Mouse (Mus musculus): ENCODE measurements at regions not wholly inside any gene's neighbourhood (a gene's known extent, or its start where the extent isn't known, plus 50 kb on each side); places are given as distances from the start of the nearest gene placed in this dataset.

DNA sequence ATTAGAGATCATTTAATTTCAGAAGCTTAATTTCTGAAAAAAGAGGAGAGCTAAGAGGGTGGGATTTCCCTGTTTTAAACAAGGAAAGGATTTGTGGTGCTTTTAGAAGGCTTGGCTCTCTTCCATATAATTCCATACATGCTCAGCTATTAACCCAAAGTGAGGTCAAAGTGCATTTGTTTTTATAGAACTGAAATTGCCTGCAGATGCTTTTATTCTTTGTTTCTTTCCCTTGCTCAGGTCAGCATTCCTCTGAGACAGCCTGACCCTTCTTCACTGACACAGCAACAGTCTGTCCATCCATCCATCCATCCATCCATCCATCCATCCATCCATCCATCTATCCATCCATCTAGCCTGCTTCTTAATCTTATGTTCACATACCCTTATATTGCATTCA, 82.0 kb upstream of the Cdkn2b start:
- no peak overlapping the region for H3K27ac ChIP-seq (ENCODE audit: low read depth, low read length)
- H3K9ac ChIP-seq (ENCODE audit: low read depth, low read length): no peak overlapping the region
- no peaks in the 10 kb centered on the region for H3K36me3 ChIP-seq (ENCODE audit: control insufficient read depth, insufficient read depth, low read length)
- no peak for ATAC-seq (replicated peaks; ENCODE audit: insufficient number of reproducible peaks, low FRiP score, low TSS enrichment)
- no peak overlapping the region for H3K4me3 ChIP-seq (ENCODE audit: low read depth, low read length)
- no peak overlapping the region for H3K4me2 ChIP-seq
- no peaks in the 10 kb centered on the region for H3K9me3 ChIP-seq (replicated peaks; ENCODE audit: control insufficient read depth, low read length)
- no peaks in the 10 kb centered on the region for H3K4me1 ChIP-seq (ENCODE audit: control insufficient read depth, insufficient read depth, low read length)
- H3K27me3 ChIP-seq (ENCODE audit: control insufficient read depth, insufficient read depth, low read length): no peaks in the 10 kb centered on the region

DNA sequence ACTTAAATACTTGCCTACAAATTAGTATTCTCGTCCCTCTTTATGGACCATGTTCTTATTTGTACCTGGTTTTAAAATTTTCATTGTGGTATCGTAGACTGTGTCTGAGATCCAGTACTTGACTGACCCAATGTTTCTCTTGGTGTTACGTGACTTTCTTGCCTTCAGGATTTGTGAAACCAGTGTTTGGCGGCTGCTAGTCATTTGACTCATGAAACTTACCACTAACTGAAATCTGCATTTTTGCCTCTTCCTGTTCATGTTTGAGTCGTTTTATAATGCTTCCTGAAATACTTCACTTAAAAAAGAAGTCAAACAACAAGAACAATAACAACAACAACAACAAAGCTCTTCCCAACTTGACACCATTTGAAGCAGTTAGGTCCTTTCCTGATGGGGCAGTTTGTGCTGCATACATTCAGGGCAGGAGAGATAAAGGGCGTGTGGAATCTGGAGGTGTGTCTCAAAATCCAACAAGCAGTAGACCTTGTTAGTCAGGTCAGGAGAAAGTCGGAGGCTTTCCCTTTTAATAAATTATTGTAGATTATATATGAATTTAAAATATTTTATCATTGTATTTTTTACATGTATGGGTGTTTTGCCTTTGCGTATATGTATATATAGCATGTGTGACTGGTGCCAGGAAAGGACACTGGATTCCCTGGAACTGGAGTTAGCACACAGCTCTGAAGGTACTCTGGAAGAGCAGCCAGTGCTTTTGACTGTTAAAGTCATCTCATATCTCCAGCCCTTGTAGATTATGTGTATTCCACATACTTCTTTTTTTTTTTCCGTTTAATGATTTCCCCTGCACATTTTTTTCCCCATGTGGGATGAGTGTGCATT, 80.8 kb upstream of the Cdkn2b start:
- no peaks in the 10 kb centered on the region for H3K9me3 ChIP-seq (replicated peaks; ENCODE audit: control insufficient read depth, low read length)
- no peak overlapping the region for H3K4me2 ChIP-seq
- H3K9ac ChIP-seq (ENCODE audit: low read depth, low read length): no peak overlapping the region
- WGBS (ENCODE audit: insufficient replicate concordance): 74% methylated on average over 9 of the region's 9 CpGs
- H3K27me3 ChIP-seq (ENCODE audit: control insufficient read depth, insufficient read depth, low read length): no peaks in the 10 kb centered on the region
- no peaks in the 10 kb centered on the region for H3K4me1 ChIP-seq (ENCODE audit: control insufficient read depth, insufficient read depth, low read length)
- H3K36me3 ChIP-seq (ENCODE audit: control insufficient read depth, insufficient read depth, low read length): no peaks in the 10 kb centered on the region
- H3K27ac ChIP-seq (ENCODE audit: low read depth, low read length): no peak overlapping the region
- H3K4me3 ChIP-seq (ENCODE audit: low read depth, low read length): no peak overlapping the region
- no peak for ATAC-seq (replicated peaks; ENCODE audit: insufficient number of reproducible peaks, low FRiP score, low TSS enrichment)

DNA sequence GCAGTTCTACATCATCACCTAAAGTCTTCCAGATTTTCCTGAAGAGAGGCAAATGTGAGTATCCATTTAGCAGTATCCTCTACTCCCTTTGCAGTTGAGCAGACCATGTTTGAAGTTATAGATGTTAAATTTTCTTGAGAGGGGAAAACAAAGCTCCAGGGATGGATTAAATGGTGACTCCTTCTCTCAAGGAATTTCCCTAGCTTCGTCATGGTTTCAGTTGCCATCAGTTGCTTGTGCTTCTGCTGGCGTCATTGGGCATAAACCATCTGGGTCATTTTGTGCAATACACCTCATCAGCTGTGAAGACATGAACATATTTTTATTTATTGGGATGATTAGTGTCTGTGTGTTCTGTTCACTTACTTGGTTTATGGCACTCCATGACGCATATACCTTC, 72.7 kb upstream of the Cdkn2b start:
- Histone ChIP-seq H3K4me3 (ENCODE audit: low read depth, low read length) (no peak overlapping the region), H3K27me3 (ENCODE audit: control insufficient read depth, insufficient read depth, low read length) (no peaks in the 10 kb centered on the region), H3K36me3 (ENCODE audit: control insufficient read depth, insufficient read depth, low read length) (no peaks in the 10 kb centered on the region), H3K9ac (ENCODE audit: low read depth, low read length) (no peak overlapping the region), H3K27ac (ENCODE audit: low read depth, low read length) (no peak overlapping the region), H3K4me1 (ENCODE audit: control insufficient read depth, insufficient read depth, low read length) (no peaks in the 10 kb centered on the region), H3K9me3 (replicated peaks; ENCODE audit: control insufficient read depth, low read length) (no peaks in the 10 kb centered on the region), H3K4me2 (no peak overlapping the region)
- 89% methylated on average over 3 of the region's 3 CpGs for whole genome bisulfite sequencing (ENCODE audit: insufficient replicate concordance)
- ATAC-seq (replicated peaks; ENCODE audit: insufficient number of reproducible peaks, low FRiP score, low TSS enrichment): no peak

DNA sequence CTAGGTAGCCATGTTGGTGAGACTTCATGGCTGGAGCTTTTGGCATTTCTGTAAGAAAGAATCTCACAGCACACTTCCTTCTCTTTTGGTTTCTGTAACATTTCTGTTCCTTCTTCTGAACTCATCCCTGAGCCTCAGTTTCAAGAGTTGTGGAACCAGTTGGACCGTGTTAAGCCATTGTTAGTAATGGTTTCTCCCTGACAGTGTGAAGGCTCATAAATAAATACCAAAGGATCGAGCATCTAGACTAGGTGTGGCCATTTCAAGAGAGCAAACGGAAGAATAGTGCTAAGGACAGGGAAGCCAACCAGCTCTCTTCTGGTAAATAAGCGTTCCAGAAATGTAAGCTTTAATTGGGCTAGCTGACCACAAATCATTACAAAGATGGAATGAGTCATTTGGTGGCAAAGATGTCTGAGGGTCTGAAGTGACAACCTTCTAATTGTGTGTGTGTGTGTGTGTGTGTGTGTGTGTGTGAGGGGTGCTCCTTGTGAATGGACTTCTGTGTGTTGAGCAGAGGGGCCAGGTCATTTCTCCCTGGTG, 71.7 kb upstream of the Cdkn2b start:
- no peaks in the 10 kb centered on the region for H3K27me3 ChIP-seq (ENCODE audit: control insufficient read depth, insufficient read depth, low read length)
- no peak overlapping the region for H3K27ac ChIP-seq (ENCODE audit: low read depth, low read length)
- H3K4me2 ChIP-seq: no peak overlapping the region
- no peak for ATAC-seq (replicated peaks; ENCODE audit: insufficient number of reproducible peaks, low FRiP score, low TSS enrichment)
- no peak overlapping the region for H3K9ac ChIP-seq (ENCODE audit: low read depth, low read length)
- no peaks in the 10 kb centered on the region for H3K4me1 ChIP-seq (ENCODE audit: control insufficient read depth, insufficient read depth, low read length)
- no peaks in the 10 kb centered on the region for H3K9me3 ChIP-seq (replicated peaks; ENCODE audit: control insufficient read depth, low read length)
- no peak overlapping the region for H3K4me3 ChIP-seq (ENCODE audit: low read depth, low read length)
- 74% methylated on average over 4 of the region's 4 CpGs for WGBS (ENCODE audit: insufficient replicate concordance)
- no peaks in the 10 kb centered on the region for H3K36me3 ChIP-seq (ENCODE audit: control insufficient read depth, insufficient read depth, low read length)

DNA sequence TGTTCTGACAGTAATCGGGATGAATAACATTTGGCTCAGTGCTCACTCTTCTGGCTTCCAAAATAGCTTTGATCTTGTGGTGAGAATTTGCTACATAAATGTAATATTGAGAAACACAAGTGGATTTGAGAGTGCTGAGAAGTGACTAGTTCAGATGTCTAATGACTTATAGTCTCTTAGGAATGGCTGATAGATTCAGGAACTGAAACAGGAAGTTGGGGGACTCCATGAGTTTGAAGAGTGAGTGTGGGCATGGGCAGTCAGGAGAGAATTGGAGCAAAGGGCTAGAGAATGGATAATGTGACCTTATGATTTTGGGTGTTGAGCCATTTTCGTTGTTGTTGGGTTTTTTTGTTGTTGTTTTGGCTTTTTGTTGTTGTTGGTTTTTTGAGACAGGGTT, 70.9 kb upstream of the Cdkn2b start:
- no peak overlapping the region for H3K4me3 ChIP-seq (ENCODE audit: low read depth, low read length)
- no peak for ATAC-seq (replicated peaks; ENCODE audit: insufficient number of reproducible peaks, low FRiP score, low TSS enrichment)

DNA sequence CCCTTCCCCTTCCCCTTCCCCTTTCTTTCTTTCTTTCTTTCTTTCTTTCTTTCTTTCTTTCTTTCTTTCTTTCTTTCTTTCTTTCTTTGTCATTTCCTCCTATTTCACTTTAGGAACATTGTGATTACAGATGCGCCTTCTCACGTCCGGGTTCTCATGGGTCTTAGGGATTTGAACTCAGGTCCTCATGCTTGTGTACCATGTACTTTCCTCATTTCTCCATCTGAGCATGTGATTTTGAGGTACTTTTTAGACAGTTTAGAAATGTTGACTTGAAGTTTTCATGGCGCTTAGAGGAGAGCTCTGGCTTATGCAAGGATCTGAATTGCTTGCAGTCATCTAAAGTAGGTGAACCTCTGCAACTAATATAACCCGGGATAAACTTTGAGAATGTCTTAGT, 70.2 kb upstream of the Cdkn2b start:
- Histone ChIP-seq H3K36me3 (ENCODE audit: control insufficient read depth, insufficient read depth, low read length) (no peaks in the 10 kb centered on the region), H3K27me3 (ENCODE audit: control insufficient read depth, insufficient read depth, low read length) (no peaks in the 10 kb centered on the region), H3K4me1 (ENCODE audit: control insufficient read depth, insufficient read depth, low read length) (no peaks in the 10 kb centered on the region), H3K4me2 (no peak overlapping the region), H3K4me3 (ENCODE audit: low read depth, low read length) (no peak overlapping the region), H3K9me3 (replicated peaks; ENCODE audit: control insufficient read depth, low read length) (no peaks in the 10 kb centered on the region), H3K27ac (ENCODE audit: low read depth, low read length) (no peak overlapping the region), H3K9ac (ENCODE audit: low read depth, low read length) (no peak overlapping the region)
- no peak for ATAC-seq (replicated peaks; ENCODE audit: insufficient number of reproducible peaks, low FRiP score, low TSS enrichment)
- 86% methylated on average over 5 of the region's 5 CpGs for WGBS (ENCODE audit: insufficient replicate concordance)

More for the DNA sequence above, 70.9 kb upstream of the Cdkn2b start:
- 89% methylated on average over 2 of the region's 2 CpGs for WGBS (ENCODE audit: insufficient replicate concordance)
- H3K9ac ChIP-seq (ENCODE audit: low read depth, low read length): no peak overlapping the region
- H3K4me2 ChIP-seq: no peak overlapping the region
- no peaks in the 10 kb centered on the region for H3K36me3 ChIP-seq (ENCODE audit: control insufficient read depth, insufficient read depth, low read length)
- no peak overlapping the region for H3K27ac ChIP-seq (ENCODE audit: low read depth, low read length)
- no peaks in the 10 kb centered on the region for H3K27me3 ChIP-seq (ENCODE audit: control insufficient read depth, insufficient read depth, low read length)
- H3K4me1 ChIP-seq (ENCODE audit: control insufficient read depth, insufficient read depth, low read length): no peaks in the 10 kb centered on the region
- no peaks in the 10 kb centered on the region for H3K9me3 ChIP-seq (replicated peaks; ENCODE audit: control insufficient read depth, low read length)

DNA sequence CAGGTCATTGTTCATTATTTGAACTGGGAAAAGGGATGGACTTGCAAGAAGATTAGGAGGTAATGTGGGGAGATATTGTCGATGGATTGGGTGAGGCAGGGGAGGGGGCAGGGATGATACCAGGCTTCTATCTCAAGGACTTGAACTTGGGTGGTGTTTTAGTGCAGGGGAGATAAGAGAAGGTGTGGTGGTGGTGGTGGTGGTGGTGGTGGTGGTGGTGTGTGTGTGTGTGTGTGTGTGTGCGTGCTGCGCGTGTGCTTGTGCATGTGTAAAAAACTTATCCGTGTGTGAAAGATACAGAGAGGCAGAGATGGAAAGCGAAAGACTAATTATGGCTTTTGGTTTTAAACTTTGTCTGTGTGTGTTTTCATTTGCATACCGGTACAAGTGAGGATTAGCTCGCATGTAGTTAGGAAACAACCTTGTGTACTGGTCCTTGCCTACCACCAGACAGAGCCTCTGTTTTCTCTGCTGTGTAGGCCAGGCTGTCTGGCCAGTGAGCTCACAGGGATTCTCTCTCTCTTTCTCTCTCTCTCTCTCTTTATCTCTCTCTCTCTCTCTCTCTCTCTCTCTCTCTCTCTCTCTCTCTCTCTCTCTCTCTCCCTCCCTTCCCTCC, 69.6 kb upstream of the Cdkn2b start:
- no peak for ATAC-seq (replicated peaks; ENCODE audit: insufficient number of reproducible peaks, low FRiP score, low TSS enrichment)
- no peaks in the 10 kb centered on the region for H3K36me3 ChIP-seq (ENCODE audit: control insufficient read depth, insufficient read depth, low read length)
- H3K9me3 ChIP-seq (replicated peaks; ENCODE audit: control insufficient read depth, low read length): no peaks in the 10 kb centered on the region
- H3K4me2 ChIP-seq: no peak overlapping the region
- no peak overlapping the region for H3K27ac ChIP-seq (ENCODE audit: low read depth, low read length)
- H3K4me3 ChIP-seq (ENCODE audit: low read depth, low read length): no peak overlapping the region
- no peaks in the 10 kb centered on the region for H3K27me3 ChIP-seq (ENCODE audit: control insufficient read depth, insufficient read depth, low read length)
- WGBS (ENCODE audit: insufficient replicate concordance): 80% methylated on average over 8 of the region's 8 CpGs
- no peak overlapping the region for H3K9ac ChIP-seq (ENCODE audit: low read depth, low read length)
- no peaks in the 10 kb centered on the region for H3K4me1 ChIP-seq (ENCODE audit: control insufficient read depth, insufficient read depth, low read length)

DNA sequence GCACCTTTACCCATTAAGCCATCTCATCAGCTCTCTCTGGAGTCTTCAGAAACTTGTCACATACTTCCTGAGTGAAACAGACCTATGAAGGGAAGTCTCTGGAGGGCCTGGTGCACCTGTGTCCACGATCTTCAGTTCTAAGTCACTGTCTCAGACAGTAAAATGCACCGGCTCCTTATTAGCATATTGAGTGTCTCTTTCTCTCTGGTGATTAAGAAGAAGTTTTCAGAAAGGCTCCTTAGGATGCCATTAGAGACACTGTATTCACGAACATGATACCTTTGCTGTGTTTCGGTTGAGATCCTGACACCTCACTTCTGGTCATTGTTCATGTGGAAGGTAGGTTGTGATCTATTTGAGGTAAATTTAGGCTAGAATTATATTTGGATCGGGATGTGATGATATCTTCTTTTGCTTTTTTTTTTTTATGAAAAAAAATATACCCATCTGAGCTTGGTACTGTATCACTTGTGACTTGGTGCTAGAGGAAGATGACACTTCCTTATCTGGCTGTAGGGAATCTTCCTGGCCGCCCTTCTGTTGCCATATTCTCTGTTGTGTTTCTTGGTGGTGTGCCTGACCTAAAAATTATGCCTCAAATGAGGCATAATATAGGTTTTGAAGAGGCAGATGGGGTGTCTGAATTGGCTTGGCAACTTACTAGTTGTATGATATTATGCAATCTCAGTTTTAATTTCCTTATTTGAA, 68.9 kb upstream of the Cdkn2b start:
- no peaks in the 10 kb centered on the region for H3K36me3 ChIP-seq (ENCODE audit: control insufficient read depth, insufficient read depth, low read length)
- no peak overlapping the region for H3K9ac ChIP-seq (ENCODE audit: low read depth, low read length)
- no peaks in the 10 kb centered on the region for H3K4me1 ChIP-seq (ENCODE audit: control insufficient read depth, insufficient read depth, low read length)
- WGBS (ENCODE audit: insufficient replicate concordance): 78% methylated on average over 6 of the region's 6 CpGs
- H3K27me3 ChIP-seq (ENCODE audit: control insufficient read depth, insufficient read depth, low read length): no peaks in the 10 kb centered on the region
- H3K4me3 ChIP-seq (ENCODE audit: low read depth, low read length): no peak overlapping the region
- no peak for ATAC-seq (replicated peaks; ENCODE audit: insufficient number of reproducible peaks, low FRiP score, low TSS enrichment)
- H3K27ac ChIP-seq (ENCODE audit: low read depth, low read length): no peak overlapping the region
- no peaks in the 10 kb centered on the region for H3K9me3 ChIP-seq (replicated peaks; ENCODE audit: control insufficient read depth, low read length)
- no peak overlapping the region for H3K4me2 ChIP-seq

Data from heart, embryonic 11.5 days (tissue).